Mouse (Mus musculus): ENCODE results near the gene She. TPM values are rescaled to one million over a fixed set of nuclear protein-coding genes. Genes with fewer than 3 reads are reported as not detected.

She gene
- total RNA-seq, 2 experiments from 2014 or later = 3.0 to 3.8 TPM

DNA sequence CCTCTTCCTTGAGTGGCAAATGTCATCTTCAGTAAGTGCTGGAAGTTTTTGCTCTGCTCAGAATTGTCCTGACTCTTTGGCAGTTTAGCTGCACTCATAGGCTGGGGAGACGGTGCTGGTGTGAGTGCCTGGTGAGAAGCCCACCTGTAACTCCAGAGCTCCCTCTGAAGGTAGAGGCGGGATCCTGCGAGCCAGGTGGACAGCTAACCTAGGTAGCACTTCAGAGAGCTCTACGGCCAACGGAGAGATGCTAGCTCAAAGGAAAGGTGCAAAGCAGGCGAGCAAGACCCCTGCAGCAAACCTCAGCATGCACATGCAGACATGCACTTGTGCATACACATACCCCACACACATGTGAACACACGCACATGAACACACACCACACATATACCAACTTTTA, 17.1 kb upstream of the She start:
- no peak for DNase-seq (ENCODE audit: low spot score in 2 of 2)

GRCm38 (mm10) chr3:89817056-89817455, 14.1 kb upstream of the She start:
- DNase-seq (ENCODE audit: low spot score in 2 of 2) = peak in 1 of 2 experiments; percentile 31

- DNase-seq (ENCODE audit: low spot score in 2 of 2) = no peak
Measured at GRCm38 (mm10) chr3:89818605-89819004, 12.6 kb upstream of the She start.

GRCm38 (mm10) chr3:89819897-89820296, 11.3 kb upstream of the She start:
- no peak for DNase-seq (ENCODE audit: low spot score in 2 of 2)

- no peak for DNase-seq (ENCODE audit: low spot score in 2 of 2)
Measured at GRCm38 (mm10) chr3:89820311-89821095, 10.7 kb upstream of the She start.

GRCm38 (mm10) chr3:89821096-89821513, 10.1 kb upstream of the She start:
- DNase-seq (ENCODE audit: low spot score in 2 of 2) = no peak

GRCm38 (mm10) chr3:89821548-89822480, 9.4 kb upstream of the She start:
- DNase-seq (ENCODE audit: low spot score in 2 of 2) = no peak

DNA sequence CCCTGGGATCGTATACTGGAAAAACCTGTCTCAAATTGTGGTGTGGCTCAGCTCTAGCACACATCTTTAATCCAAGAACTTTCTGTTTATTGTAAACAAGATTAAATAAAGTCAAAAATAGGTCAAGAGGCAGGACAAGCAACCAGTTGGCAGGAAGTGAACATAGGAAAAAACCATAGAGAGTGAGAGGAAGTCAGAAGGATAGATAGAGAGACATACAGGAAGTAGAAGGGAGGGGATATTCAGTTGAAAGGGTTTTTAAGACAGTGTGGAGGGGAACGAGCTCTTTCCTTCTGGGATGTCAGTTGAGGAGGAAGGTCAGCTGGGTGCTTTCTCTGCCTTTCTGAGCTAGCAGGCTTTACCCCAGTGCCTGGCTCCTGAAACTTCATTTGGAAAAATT, 7.6 kb upstream of the She start:
- DNase-seq (ENCODE audit: low spot score in 2 of 2) = no peak

GRCm38 (mm10) chr3:89826295-89826694, 4.9 kb upstream of the She start:
- no peak for DNase-seq (ENCODE audit: low spot score in 2 of 2)

- no peak for DNase-seq (ENCODE audit: low spot score in 2 of 2)
Measured at GRCm38 (mm10) chr3:89835362-89835761, 4.2 kb downstream of the She start.

- no peak for DNase-seq (ENCODE audit: low spot score in 2 of 2)
Measured at GRCm38 (mm10) chr3:89842258-89842657, 11.1 kb downstream of the She start.

GRCm38 (mm10) chr3:89843148-89843547, 12.0 kb downstream of the She start:
- no peak for DNase-seq (ENCODE audit: low spot score in 2 of 2)

GRCm38 (mm10) chr3:89845814-89846213, 14.6 kb downstream of the She start:
- no peak for DNase-seq (ENCODE audit: low spot score in 2 of 2)

DNA sequence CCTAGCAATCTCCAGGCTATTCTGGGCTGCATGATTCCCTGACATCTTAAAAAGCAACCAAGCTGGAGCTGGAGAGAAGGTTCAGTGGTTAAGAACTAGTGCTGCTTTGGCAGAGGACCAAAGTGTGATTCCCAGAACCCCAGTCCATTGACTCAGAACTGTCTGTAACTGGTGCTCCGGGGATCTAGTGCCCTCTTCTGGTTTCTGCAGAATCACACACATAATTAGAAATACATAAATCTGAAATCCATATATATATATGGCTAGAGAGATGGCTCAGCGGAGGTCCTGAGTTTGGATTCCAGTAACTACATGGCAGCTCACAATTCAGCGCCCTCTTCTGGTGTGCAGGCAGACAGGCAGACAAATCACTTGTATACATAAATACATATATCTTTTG, 16.0 kb downstream of the She start:
- no peak for DNase-seq (ENCODE audit: low spot score in 2 of 2)

GRCm38 (mm10) chr3:89847596-89847995, 16.4 kb downstream of the She start:
- no peak for DNase-seq (ENCODE audit: low spot score in 2 of 2)

- DNase-seq (ENCODE audit: low spot score in 2 of 2) = no peak
Measured at GRCm38 (mm10) chr3:89848083-89848482, 16.9 kb downstream of the She start.

- no peak for DNase-seq (ENCODE audit: low spot score in 2 of 2)
Measured at GRCm38 (mm10) chr3:89853752-89854151, 22.6 kb downstream of the She start.

- DNase-seq (ENCODE audit: low spot score in 2 of 2) = no peak
Measured at GRCm38 (mm10) chr3:89857353-89857752, 26.2 kb downstream of the She start.

DNA sequence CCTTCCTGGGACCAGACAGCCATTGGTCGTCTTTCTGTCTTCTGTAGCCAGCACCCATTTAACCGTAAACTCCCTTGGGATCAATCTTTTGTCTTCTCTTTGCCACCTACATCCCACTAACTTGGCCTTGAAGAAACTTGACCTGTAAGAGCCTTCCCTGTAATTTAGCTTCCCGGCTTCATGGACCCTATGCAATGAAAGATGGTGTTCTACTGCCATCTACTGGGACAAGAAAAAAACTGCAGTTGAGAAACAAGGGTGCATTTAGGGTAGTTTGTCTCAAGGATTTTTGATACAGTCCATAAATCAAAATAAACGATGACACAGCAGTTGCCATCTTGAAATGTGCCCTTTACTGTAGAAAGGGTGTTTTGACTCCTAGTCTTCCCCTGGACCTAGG, 27.0 kb downstream of the She start:
- peak in 1 of 2 experiments; percentile 5 for DNase-seq (ENCODE audit: low spot score in 2 of 2)

GRCm38 (mm10) chr3:89858888-89859287, 27.7 kb downstream of the She start:
- peak; percentile 62 to 81 for DNase-seq (ENCODE audit: low spot score in 2 of 2)

- DNase-seq (ENCODE audit: low spot score in 2 of 2) = no peak
Measured at GRCm38 (mm10) chr3:89859936-89860335, 28.8 kb downstream of the She start.

GRCm38 (mm10) chr3:89860343-89860742, 29.2 kb downstream of the She start:
- no peak for DNase-seq (ENCODE audit: low spot score in 2 of 2)
